Mouse (Mus musculus) intestine, postnatal 0 days (tissue): ENCODE data around the gene Isyna1. TPM values are rescaled to one million over a fixed set of nuclear protein-coding genes. Genes with fewer than 3 reads are reported as not detected.
A peak's percentile ranks its signal among the peaks of the same experiment; 100 is the strongest.

Source experiments
- ATAC-seq: fragments of 200-750 bp; cut with Nextera tagmentation; 2 replicates; pipeline ENCODE4 v1.8.0; 2017; ENCODE audit warnings: mild to moderate bottlenecking, moderate TSS enrichment, moderate library complexity
- H3K27ac ChIP-seq: fragments of 300-500 bp; sonication (generic); 2 replicates; pipeline ENCODE4 v1.5.1; 2014; ENCODE audit warnings: mild to moderate bottlenecking, low read depth, low read length, moderate library complexity
- H3K27me3 ChIP-seq: fragments of 300-500 bp; sonication (generic); replicated peaks from 2 replicates; pipeline ENCODE4 v1.6.1; 2014; ENCODE audit warnings: low read length, mixed read lengths; ENCODE audit not compliant: control insufficient read depth, insufficient read depth
- H3K36me3 ChIP-seq: fragments of 300-500 bp; sonication (generic); 2 replicates; pipeline ENCODE4 v1.6.1; 2014; ENCODE audit warnings: mild to moderate bottlenecking, moderate library complexity; ENCODE audit not compliant: control insufficient read depth, insufficient read depth
- H3K4me1 ChIP-seq: fragments of 300-500 bp; sonication (generic); replicated peaks from 2 replicates; pipeline ENCODE4 v1.6.1; 2014; ENCODE audit warnings: antibody characterized with exemption, low read length, mixed read lengths; ENCODE audit not compliant: control insufficient read depth, insufficient read depth
- H3K4me2 ChIP-seq: fragments of 300-500 bp; sonication (generic); replicated peaks from 2 replicates; pipeline ENCODE4 v1.6.1; 2014; ENCODE audit warnings: low read depth, mild to moderate bottlenecking, moderate library complexity
- H3K4me3 ChIP-seq: fragments of 300-500 bp; sonication (generic); 2 replicates; pipeline ENCODE4 v1.5.1; 2014; ENCODE audit warnings: low read depth, low read length
- H3K9ac ChIP-seq: fragments of 300-500 bp; sonication (generic); 2 replicates; pipeline ENCODE4 v1.6.1; 2014; ENCODE audit warnings: mild to moderate bottlenecking, low read depth, low read length
- H3K9me3 ChIP-seq: fragments of 300-500 bp; sonication (generic); 2 replicates; pipeline ENCODE4 v1.6.1; 2016; ENCODE audit warnings: mixed run types; ENCODE audit not compliant: control insufficient read depth
- CTCF ChIP-seq: sonication (generic); IDR thresholded peaks from 2 replicates; pipeline ENCODE4 v1.5.1; 2016; ENCODE audit warnings: low read depth, mild to moderate bottlenecking, control low read depth, antibody characterized with exemption, moderate library complexity
- WGBS: fragments of 180-500 bp; shearing (Covaris S2); extraction: QIAGEN DNeasy Blood & Tissue Kit; methylation state at CpG from one replicate; pipeline ENCODE4 v1.1.7; 2014; 5-methylcytosine and 5-hydroxymethylcytosine counted together
- polyA plus RNA-seq: library from polyadenylated mRNA; unstranded; fragments of >200 nt; fragmentation: Nextera tagmentation; extraction: Ambion mirVana; gene quantifications from 2 replicates; pipeline ENCODE4 v1.2.1, GENCODE M21; 2015

The Isyna1 gene
- polyA plus RNA-seq, 1 experiment from 2014 or later = 21.0 TPM

GRCm38 (mm10) chr8:70570360-70570759 lies 23.8 kb upstream of the Isyna1 start:
- no peak overlapping the region for H3K27ac ChIP-seq
- no peak overlapping the region for H3K4me2 ChIP-seq
- H3K9me3 ChIP-seq = no peaks in the 10 kb centered on the region
- ATAC-seq = no peak
- H3K36me3 ChIP-seq = peaks cover 19% of the 10 kb centered on the region; the same call in 1 of the 2 replicates
- H3K4me3 ChIP-seq = no peak overlapping the region
- H3K27me3 ChIP-seq = no peaks in the 10 kb centered on the region
- no peaks in the 10 kb centered on the region; the same call in 1 of the 2 replicates for H3K4me1 ChIP-seq
- H3K9ac ChIP-seq = no peak overlapping the region
- no peak for TF ChIP-seq CTCF

- Histone ChIP-seq H3K27ac (no peak overlapping the region), H3K4me2 (no peak overlapping the region), H3K4me1 (no peaks in the 10 kb centered on the region; the same call in 1 of the 2 replicates), H3K9me3 (no peaks in the 10 kb centered on the region), H3K27me3 (no peaks in the 10 kb centered on the region), H3K9ac (no peak overlapping the region), H3K36me3 (peaks cover 19% of the 10 kb centered on the region; the same call in 1 of the 2 replicates), H3K4me3 (no peak overlapping the region)
- WGBS = 87% methylated on average over 6 of the region's 6 CpGs
- peak; percentile 9; the same call in 1 of the 2 replicates for ATAC-seq
- no peak for TF ChIP-seq CTCF
Observed at GRCm38 (mm10) chr8:70570990-70571389, 23.2 kb upstream of the Isyna1 start.

- TF ChIP-seq CTCF = no peak
- Histone ChIP-seq H3K9me3 (no peaks in the 10 kb centered on the region), H3K27me3 (no peaks in the 10 kb centered on the region), H3K4me2 (no peak overlapping the region), H3K4me1 (no peaks in the 10 kb centered on the region; the same call in 1 of the 2 replicates), H3K27ac (no peak overlapping the region), H3K4me3 (no peak overlapping the region), H3K9ac (no peak overlapping the region), H3K36me3 (peaks cover 33% of the 10 kb centered on the region)
- no peak for ATAC-seq
Observed at GRCm38 (mm10) chr8:70574302-70574701, 19.9 kb upstream of the Isyna1 start.

- Histone ChIP-seq H3K27ac (no peak overlapping the region), H3K9ac (no peak overlapping the region), H3K4me3 (no peak overlapping the region), H3K9me3 (no peaks in the 10 kb centered on the region), H3K4me1 (no peaks in the 10 kb centered on the region; the same call in 1 of the 2 replicates), H3K4me2 (no peak overlapping the region), H3K36me3 (peaks cover 35% of the 10 kb centered on the region), H3K27me3 (no peaks in the 10 kb centered on the region)
- TF ChIP-seq CTCF = no peak
- WGBS = 56% methylated on average over 4 of the region's 4 CpGs
- ATAC-seq = no peak
Observed at GRCm38 (mm10) chr8:70574915-70575314, 19.3 kb upstream of the Isyna1 start.

GRCm38 (mm10) chr8:70577207-70577606 lies 17.0 kb upstream of the Isyna1 start:
- no peak for TF ChIP-seq CTCF
- ATAC-seq = no peak
- WGBS = 98% methylated on average over 3 of the region's 3 CpGs
- H3K9ac ChIP-seq = no peak overlapping the region
- H3K4me3 ChIP-seq = no peak overlapping the region
- no peaks in the 10 kb centered on the region; the same call in 1 of the 2 replicates for H3K4me1 ChIP-seq
- H3K36me3 ChIP-seq = peaks cover 58% of the 10 kb centered on the region
- no peaks in the 10 kb centered on the region for H3K9me3 ChIP-seq
- H3K27me3 ChIP-seq = no peaks in the 10 kb centered on the region
- H3K4me2 ChIP-seq = no peak overlapping the region
- H3K27ac ChIP-seq = no peak overlapping the region

GRCm38 (mm10) chr8:70583476-70584387 lies 10.4 kb upstream of the Isyna1 start:
- no peak for ATAC-seq
- H3K4me3 ChIP-seq = no peak overlapping the region
- H3K9ac ChIP-seq = no peak overlapping the region
- H3K9me3 ChIP-seq = no peaks in the 10 kb centered on the region
- no peaks in the 10 kb centered on the region for H3K27me3 ChIP-seq
- no peak overlapping the region for H3K4me2 ChIP-seq
- TF ChIP-seq CTCF = no peak
- H3K36me3 ChIP-seq = peaks cover 81% of the 10 kb centered on the region
- 90% methylated on average over 18 of the region's 18 CpGs for WGBS
- H3K4me1 ChIP-seq = no peaks in the 10 kb centered on the region
- H3K27ac ChIP-seq = no peak overlapping the region
